Comparison of ENCODE assay signal across 12 mouse cellular contexts in genomic region chr1:58715536-58715935, GRCm38 (mm10). TPM values are rescaled to one million over a fixed set of nuclear protein-coding genes. Genes with fewer than 3 reads are reported as not detected.
DNase-seq lines count a peak whose midpoint lies in the region; ATAC-seq and TF ChIP-seq lines count a peak whose summit lies in the region.
"Had no signal": no experiment of that assay in that cellular context is flagged by ENCODE, and none has a peak within 500 bp of the region (broad histone marks: within the 10 kb centered on the region; RNA-seq: fewer than 3 reads in every experiment).

No protein-coding gene starts in this region.

- no peak for DNase-seq in heart, postnatal 14 days
- DNase-seq in liver, adult 2 months (ENCODE audit: extremely low read depth, low read depth, low spot score), result no peak
- no peak for DNase-seq in liver
- DNase-seq in liver, embryonic 14.5 days (ENCODE audit: low read depth in 3 of 3, low spot score in 3 of 3), result no peak
- DNase-seq in urinary bladder, postnatal 36 days (ENCODE audit: low spot score in 2 of 2), result no peak
- DNase-seq in forebrain, embryonic 14.5 days (ENCODE audit: low spot score), result no peak
- DNase-seq: cerebellum, postnatal 14 days had no signal

- peak overlapping the region; percentile 70 for H3K27ac ChIP-seq in heart, embryonic 13.5 days (replicated peaks)
- peak overlapping the region; percentile 81 for H3K27ac ChIP-seq in liver, adult 2 months (replicated peaks; ENCODE audit: insufficient read depth, low read depth, low read length)
- H3K27ac ChIP-seq in embryonic facial prominence, embryonic 13.5 days, result peak overlapping the region; percentile 72
- H3K27ac ChIP-seq in liver, embryonic 14.5 days, result peak overlapping the region; percentile 40
- no peak overlapping the region for H3K27ac ChIP-seq in forebrain, embryonic 14.5 days (ENCODE audit: low read depth, low read length)

- peaks cover 21% of the 10 kb centered on the region; the same call in 1 of the 2 replicates for H3K79me2 ChIP-seq in liver, adult 2 months (ENCODE audit: control insufficient read depth, insufficient read depth, low read length)

- TF ChIP-seq CTCF in liver, adult 2 months (IDR thresholded peaks at IDR 0.05; ENCODE audit: low read depth, low read length), result no peak
- TF ChIP-seq CTCF in liver, embryonic 14.5 days (IDR thresholded peaks at IDR 0.05; ENCODE audit: low read depth), result no peak

- H3K27me3 ChIP-seq in heart, embryonic 13.5 days (replicated peaks), result no peaks in the 10 kb centered on the region
- H3K27me3 ChIP-seq in liver, adult 2 months (ENCODE audit: control insufficient read depth, insufficient read depth, low read length), result no peaks in the 10 kb centered on the region
- no peaks in the 10 kb centered on the region for H3K27me3 ChIP-seq in embryonic facial prominence, embryonic 13.5 days
- no peaks in the 10 kb centered on the region for H3K27me3 ChIP-seq in liver, embryonic 14.5 days (ENCODE audit: control insufficient read depth, insufficient read depth, low read length)
- no peaks in the 10 kb centered on the region for H3K27me3 ChIP-seq in forebrain, embryonic 14.5 days (replicated peaks; ENCODE audit: control insufficient read depth, insufficient read depth, low read length)

- no peak for ATAC-seq in heart, embryonic 13.5 days (ENCODE audit: extremely low read depth, insufficient number of reproducible peaks, low FRiP score, low TSS enrichment)
- ATAC-seq in embryonic facial prominence, embryonic 13.5 days (ENCODE audit: insufficient number of reproducible peaks, insufficient read depth, low FRiP score, low TSS enrichment, low read depth), result no peak
- ATAC-seq in liver, embryonic 14.5 days (ENCODE audit: insufficient read depth), result no peak
- ATAC-seq in forebrain, embryonic 14.5 days, result no peak

- H3K9me3 ChIP-seq in heart, embryonic 13.5 days, result no peaks in the 10 kb centered on the region
- no peaks in the 10 kb centered on the region for H3K9me3 ChIP-seq in embryonic facial prominence, embryonic 13.5 days
- H3K9me3 ChIP-seq in liver, embryonic 14.5 days (ENCODE audit: control insufficient read depth, low read length), result no peaks in the 10 kb centered on the region
- H3K9me3 ChIP-seq in forebrain, embryonic 14.5 days (replicated peaks; ENCODE audit: control insufficient read depth, low read length), result no peaks in the 10 kb centered on the region

- intact Hi-C loops in heart, postnatal 14 days (cut with DNase I), result no loop called here

- H3K36me3 ChIP-seq in heart, embryonic 13.5 days, result peaks cover 56% of the 10 kb centered on the region
- H3K36me3 ChIP-seq in liver, adult 2 months (ENCODE audit: control insufficient read depth, insufficient read depth, low read length), result peaks cover 39% of the 10 kb centered on the region
- H3K36me3 ChIP-seq in embryonic facial prominence, embryonic 13.5 days, result peaks cover 43% of the 10 kb centered on the region
- H3K36me3 ChIP-seq in liver, embryonic 14.5 days (replicated peaks; ENCODE audit: control insufficient read depth, insufficient read depth, low read depth), result no peaks in the 10 kb centered on the region; the same call in 1 of the 2 replicates
- 0 out of 2 replicates have a peak, but pooled peaks cover 2% of the 10 kb centered on the region for H3K36me3 ChIP-seq in forebrain, embryonic 14.5 days (ENCODE audit: control insufficient read depth, insufficient read depth, low read length)

- H3K4me3 ChIP-seq in heart, embryonic 13.5 days, result peak overlapping the region; percentile 78
- no peak overlapping the region for H3K4me3 ChIP-seq in liver, adult 2 months (ENCODE audit: insufficient read depth, low read depth, low read length)
- H3K4me3 ChIP-seq in embryonic facial prominence, embryonic 13.5 days, result no peak overlapping the region
- H3K4me3 ChIP-seq in liver, embryonic 14.5 days (ENCODE audit: insufficient read depth in 1 of 2, low read depth in 2 of 2, low read length in 2 of 2), result no peak overlapping the region
- H3K4me3 ChIP-seq in forebrain, embryonic 14.5 days (ENCODE audit: low read depth, low read length), result no peak overlapping the region
- H3K4me3 ChIP-seq: erythroblast, embryonic 14.5 days had no signal

- no peak for TF ChIP-seq POLR2A in liver, adult 2 months (IDR thresholded peaks at IDR 0.05; ENCODE audit: extremely low read depth, insufficient read depth, low read length)

- H3K9ac ChIP-seq in heart, embryonic 13.5 days, result 0 out of 2 replicates have a peak overlapping the region, but pooled peaks have one; percentile 34
- no peak overlapping the region for H3K9ac ChIP-seq in liver, adult 2 months (ENCODE audit: low read depth, low read length)
- no peak overlapping the region for H3K9ac ChIP-seq in embryonic facial prominence, embryonic 13.5 days
- H3K9ac ChIP-seq in liver, embryonic 14.5 days (replicated peaks), result no peak overlapping the region
- no peak overlapping the region for H3K9ac ChIP-seq in forebrain, embryonic 14.5 days (ENCODE audit: low read length)

- H3K4me2 ChIP-seq in heart, embryonic 13.5 days, result peak overlapping the region; percentile 85
- H3K4me2 ChIP-seq in embryonic facial prominence, embryonic 13.5 days, result peak overlapping the region; percentile 69
- H3K4me2 ChIP-seq in liver, embryonic 14.5 days (ENCODE audit: low read depth), result peak overlapping the region; percentile 38
- no peak overlapping the region for H3K4me2 ChIP-seq in forebrain, embryonic 14.5 days (ENCODE audit: low read length)

- peaks cover 43% of the 10 kb centered on the region for H3K4me1 ChIP-seq in heart, embryonic 13.5 days
- H3K4me1 ChIP-seq in liver, adult 2 months (ENCODE audit: control insufficient read depth, insufficient read depth, low read length), result peaks cover 27% of the 10 kb centered on the region
- H3K4me1 ChIP-seq in embryonic facial prominence, embryonic 13.5 days, result peaks cover 36% of the 10 kb centered on the region
- H3K4me1 ChIP-seq in liver, embryonic 14.5 days (replicated peaks; ENCODE audit: control insufficient read depth in 2 of 2, insufficient read depth in 2 of 2, low read length in 1 of 2), result peaks cover 0 to 21% of the 10 kb centered on the region in 2 experiments
- H3K4me1 ChIP-seq in forebrain, embryonic 14.5 days (ENCODE audit: control insufficient read depth, insufficient read depth, low read length), result no peaks in the 10 kb centered on the region; the same call in 1 of the 2 replicates

- TF ChIP-seq EP300 in liver, embryonic 14.5 days (IDR thresholded peaks at IDR 0.05; ENCODE audit: low read depth), result no peak

RNA-seq across cellular contexts. Expression of gene Cflar, which starts 4.2 kb away (rescaled TPM):
- 29.2 and 40.0 TPM in 2 replicates for polyA plus RNA-seq in heart, embryonic 13.5 days (2015; fragmentation: Nextera tagmentation; extraction: Ambion mirVana)
- total RNA-seq in heart, postnatal 14 days (2021), result 10 to 100 TPM; 64.7 to 70.4 TPM
- total RNA-seq in liver, adult 2 months (2014; rRNA removed), result 95.0 and 98.7 TPM in 2 replicates
- 43.5 and 45.7 TPM in 2 replicates for polyA plus RNA-seq in liver, adult 2 months (2012; rRNA removed)
- 39.0 and 44.4 TPM in 2 replicates for polyA plus RNA-seq in embryonic facial prominence, embryonic 13.5 days (2015; fragmentation: Nextera tagmentation; extraction: Ambion mirVana)
- 8.2 and 8.4 TPM in 2 replicates for polyA plus RNA-seq in liver, embryonic 14.5 days (2012; rRNA removed)
- polyA plus RNA-seq in liver, embryonic 14.5 days (2014; fragmentation: Nextera tagmentation; extraction: Ambion mirVana), result 10.8 and 13.4 TPM in 2 replicates
- polyA plus RNA-seq in forebrain, embryonic 14.5 days (2014; fragmentation: Nextera tagmentation; extraction: Ambion mirVana), result 18.3 and 18.7 TPM in 2 replicates

RNA-seq across cellular contexts. Expression of gene Als2cr12, which starts 19.7 kb away (rescaled TPM):
- not detected in 2 replicates for polyA plus RNA-seq in heart, embryonic 13.5 days (2015; fragmentation: Nextera tagmentation; extraction: Ambion mirVana)
- not detected for total RNA-seq in heart, postnatal 14 days (2021)
- 0.13 and 0.74 TPM in 2 replicates for total RNA-seq in liver, adult 2 months (2014; rRNA removed)
- 0.07 TPM in 1 of 2 replicates, not detected in the other for polyA plus RNA-seq in liver, adult 2 months (2012; rRNA removed)
- polyA plus RNA-seq in embryonic facial prominence, embryonic 13.5 days (2015; fragmentation: Nextera tagmentation; extraction: Ambion mirVana), result not detected in 2 replicates
- not detected in 2 replicates for polyA plus RNA-seq in liver, embryonic 14.5 days (2012; rRNA removed)
- not detected in 2 replicates for polyA plus RNA-seq in liver, embryonic 14.5 days (2014; fragmentation: Nextera tagmentation; extraction: Ambion mirVana)
- not detected in 2 replicates for polyA plus RNA-seq in forebrain, embryonic 14.5 days (2014; fragmentation: Nextera tagmentation; extraction: Ambion mirVana)
- total RNA-seq: gastrocnemius, adult 8-10 months; layer of hippocampus, postnatal 14 days had no signal
- polyA plus RNA-seq: erythroblast, embryonic 14.5 days had no signal
